Mouse (Mus musculus) lung, postnatal 0 days (tissue): ENCODE data around the gene Siva1.

ENCODE experiments used
- CTCF ChIP-seq: IDR thresholded peaks from 2 replicates; pipeline ENCODE4 v1.5.1; 2016; ENCODE audit warnings: antibody characterized with exemption, mild to moderate bottlenecking
- EP300 ChIP-seq: IDR thresholded peaks from 2 replicates; pipeline ENCODE4 v1.6.1; 2016; ENCODE audit warnings: antibody characterized with exemption, mild to moderate bottlenecking, control low read depth

DNA sequence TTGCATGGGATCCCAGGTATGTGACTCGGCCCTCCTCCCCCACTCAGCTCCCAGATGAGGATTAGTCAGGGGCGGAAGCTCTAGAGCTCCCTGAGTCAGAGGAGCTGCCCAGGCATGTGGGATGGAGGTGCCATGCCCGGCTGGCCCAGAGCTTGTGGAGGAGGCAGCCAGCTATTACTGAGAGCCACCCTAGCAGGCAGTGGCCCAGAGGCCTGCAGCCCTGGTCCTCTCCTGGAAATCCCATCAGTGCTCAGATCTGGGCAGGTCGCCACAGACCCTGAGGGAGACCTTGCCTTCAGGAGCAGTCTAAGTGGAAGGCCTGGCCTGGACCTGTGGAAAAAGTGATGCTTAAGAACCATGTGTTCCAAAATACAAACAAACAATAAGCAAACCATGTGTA lies 48.9 kb upstream of the Siva1 start:
- TF ChIP-seq CTCF (no peak), EP300 (no peak)
